ENCODE assay signal across 27 mouse cellular contexts in genomic region chr19:4102049-4102448, GRCm38 (mm10). TPM values are rescaled to one million over a fixed set of nuclear protein-coding genes. Genes with fewer than 3 reads are reported as not detected.
DNase-seq lines count a peak whose midpoint lies in the region; ATAC-seq lines count a peak whose summit lies in the region.
"Had no signal": no experiment of that assay in that cellular context is flagged by ENCODE, and none has a peak within 500 bp of the region (broad histone marks: within the 10 kb centered on the region; RNA-seq: fewer than 3 reads in every experiment).

No protein-coding gene starts in this region.

- no peaks in the 10 kb centered on the region for H3K9me3 ChIP-seq in hindbrain, embryonic 13.5 days
- H3K9me3 ChIP-seq in hindbrain, embryonic 10.5 days, result no peaks in the 10 kb centered on the region
- H3K9me3 ChIP-seq in forebrain, embryonic 15.5 days, result no peaks in the 10 kb centered on the region
- no peaks in the 10 kb centered on the region for H3K9me3 ChIP-seq in hindbrain, embryonic 16.5 days (ENCODE audit: control insufficient read depth, low read length)
- H3K9me3 ChIP-seq in neural tube, embryonic 13.5 days, result no peaks in the 10 kb centered on the region
- H3K9me3 ChIP-seq: embryonic facial prominence, embryonic 12.5 days; heart, embryonic 13.5 days; liver, embryonic 13.5 days had no signal

- H3K27ac ChIP-seq in hindbrain, embryonic 13.5 days, result no peak overlapping the region
- H3K27ac ChIP-seq in hindbrain, embryonic 10.5 days, result no peak overlapping the region
- no peak overlapping the region for H3K27ac ChIP-seq in forebrain, embryonic 15.5 days (replicated peaks)
- no peak overlapping the region for H3K27ac ChIP-seq in hindbrain, embryonic 16.5 days (ENCODE audit: low read depth, low read length)
- no peak overlapping the region for H3K27ac ChIP-seq in neural tube, embryonic 13.5 days (replicated peaks)
- H3K27ac ChIP-seq: embryonic facial prominence, embryonic 12.5 days; heart, embryonic 13.5 days; liver, embryonic 13.5 days had no signal

- peaks cover 32% of the 10 kb centered on the region for H3K27me3 ChIP-seq in hindbrain, embryonic 13.5 days
- peaks cover 55% of the 10 kb centered on the region for H3K27me3 ChIP-seq in hindbrain, embryonic 10.5 days (ENCODE audit: insufficient read depth, poor library complexity, severe bottlenecking)
- H3K27me3 ChIP-seq in forebrain, embryonic 15.5 days, result no peaks in the 10 kb centered on the region
- H3K27me3 ChIP-seq in hindbrain, embryonic 16.5 days (replicated peaks; ENCODE audit: control insufficient read depth, insufficient read depth, low read length), result no peaks in the 10 kb centered on the region
- H3K27me3 ChIP-seq in neural tube, embryonic 13.5 days, result peaks cover 16% of the 10 kb centered on the region

- no peak for ATAC-seq in hindbrain, embryonic 13.5 days (ENCODE audit: low FRiP score)
- ATAC-seq in forebrain, embryonic 15.5 days (replicated peaks), result no peak
- ATAC-seq in hindbrain, embryonic 16.5 days, result no peak
- no peak for ATAC-seq in neural tube, embryonic 13.5 days (ENCODE audit: low read depth)
- ATAC-seq in megakaryocyte progenitor cell, adult 5-6 weeks (replicated peaks; ENCODE audit: poor library complexity), result no peak
- ATAC-seq: intestine, postnatal 0 days had no signal

- no peak for DNase-seq in hindbrain, embryonic 10.5 days (ENCODE audit: low spot score)
- DNase-seq in spleen, postnatal 4 days (ENCODE audit: low spot score in 2 of 2), result no peak
- DNase-seq in adrenal gland, postnatal 4 days (ENCODE audit: low spot score in 2 of 2), result no peak
- DNase-seq: adrenal gland, postnatal 36 days; heart, postnatal 36 days; liver, embryonic 13.5 days; thymus, adult 18-20 months had no signal

- peaks cover 66% of the 10 kb centered on the region for H3K4me1 ChIP-seq in hindbrain, embryonic 13.5 days (replicated peaks)
- H3K4me1 ChIP-seq in hindbrain, embryonic 10.5 days (replicated peaks), result peaks cover 50% of the 10 kb centered on the region
- peaks cover 42% of the 10 kb centered on the region for H3K4me1 ChIP-seq in forebrain, embryonic 15.5 days
- peaks cover 42% of the 10 kb centered on the region for H3K4me1 ChIP-seq in hindbrain, embryonic 16.5 days (ENCODE audit: control insufficient read depth, insufficient read depth, low read depth, low read length)
- H3K4me1 ChIP-seq in neural tube, embryonic 13.5 days (replicated peaks), result peaks cover 62% of the 10 kb centered on the region

- peaks cover 23% of the 10 kb centered on the region for H3K36me3 ChIP-seq in hindbrain, embryonic 13.5 days
- H3K36me3 ChIP-seq in hindbrain, embryonic 10.5 days, result no peaks in the 10 kb centered on the region
- no peaks in the 10 kb centered on the region for H3K36me3 ChIP-seq in forebrain, embryonic 15.5 days
- peaks cover 8% of the 10 kb centered on the region; the same call in 1 of the 2 replicates for H3K36me3 ChIP-seq in hindbrain, embryonic 16.5 days (ENCODE audit: control insufficient read depth, insufficient read depth, low read length)
- H3K36me3 ChIP-seq in neural tube, embryonic 13.5 days, result peaks cover 20% of the 10 kb centered on the region
- H3K36me3 ChIP-seq: embryonic facial prominence, embryonic 12.5 days had no signal

- peak overlapping the region; percentile 53 for H3K4me3 ChIP-seq in hindbrain, embryonic 13.5 days
- H3K4me3 ChIP-seq in hindbrain, embryonic 10.5 days, result no peak overlapping the region
- no peak overlapping the region for H3K4me3 ChIP-seq in forebrain, embryonic 15.5 days
- peak overlapping the region; percentile 67; the same call in 1 of the 2 replicates for H3K4me3 ChIP-seq in hindbrain, embryonic 16.5 days (ENCODE audit: low read length)
- H3K4me3 ChIP-seq in neural tube, embryonic 13.5 days, result peak overlapping the region; percentile 60

- 85% methylated on average over 2 of the region's 2 CpGs for WGBS in hindbrain, embryonic 13.5 days
- WGBS in hindbrain, embryonic 10.5 days, result 72% methylated on average over 2 of the region's 2 CpGs
- WGBS in forebrain, embryonic 15.5 days, result 96% methylated on average over 2 of the region's 2 CpGs
- 75% methylated on average over 2 of the region's 2 CpGs for WGBS in hindbrain, embryonic 16.5 days
- WGBS in neural tube, embryonic 13.5 days, result 88% methylated on average over 2 of the region's 2 CpGs

- H3K4me2 ChIP-seq in hindbrain, embryonic 13.5 days, result peak overlapping the region; percentile 69
- no peak overlapping the region for H3K4me2 ChIP-seq in forebrain, embryonic 15.5 days (replicated peaks)
- H3K4me2 ChIP-seq in hindbrain, embryonic 16.5 days (ENCODE audit: low read length), result peak overlapping the region; percentile 78
- H3K4me2 ChIP-seq in neural tube, embryonic 13.5 days, result peak overlapping the region; percentile 85

- H3K9ac ChIP-seq in hindbrain, embryonic 13.5 days, result peak overlapping the region; percentile 83
- H3K9ac ChIP-seq in forebrain, embryonic 15.5 days (replicated peaks), result peak overlapping the region; percentile 55; the same call in 1 of the 2 replicates
- no peak overlapping the region for H3K9ac ChIP-seq in hindbrain, embryonic 16.5 days (ENCODE audit: low read depth, low read length)
- no peak overlapping the region for H3K9ac ChIP-seq in neural tube, embryonic 13.5 days
- H3K9ac ChIP-seq: embryonic facial prominence, embryonic 12.5 days; liver, embryonic 13.5 days had no signal

RNA-seq across cellular contexts. Expression of gene Pitpnm1, which starts 2.3 kb away (rescaled TPM):
- 43.3 and 48.5 TPM in 2 replicates for polyA plus RNA-seq in hindbrain, embryonic 13.5 days (2015; fragmentation: Nextera tagmentation; extraction: Ambion mirVana)
- polyA plus RNA-seq in hindbrain, embryonic 10.5 days (2016; fragmentation: Nextera tagmentation; extraction: Ambion mirVana), result 8.5 and 19.9 TPM in 2 replicates
- 40.7 and 47.2 TPM in 2 replicates for polyA plus RNA-seq in forebrain, embryonic 15.5 days (2015; fragmentation: Nextera tagmentation; extraction: Ambion mirVana)
- polyA plus RNA-seq in hindbrain, embryonic 16.5 days (2015; fragmentation: Nextera tagmentation; extraction: Ambion mirVana), result 87.3 and 91.9 TPM in 2 replicates
- 37.0 and 37.8 TPM in 2 replicates for polyA plus RNA-seq in neural tube, embryonic 13.5 days (2015; fragmentation: Nextera tagmentation; extraction: Ambion mirVana)
- 10 to 100 TPM; 51.6 to 65.0 TPM for total RNA-seq in adrenal gland, postnatal 4 days (2021)
- 7.8 and 11.2 TPM in 2 replicates for total RNA-seq in megakaryocyte progenitor cell, adult 5-6 weeks (2015)
- total RNA-seq in megakaryocyte progenitor cell, adult 5-6 weeks (2017), result 6.8 and 17.2 TPM in 2 replicates

RNA-seq across cellular contexts. Expression of gene Cdk2ap2, which starts 5.1 kb away (rescaled TPM):
- 79.8 and 81.0 TPM in 2 replicates for polyA plus RNA-seq in hindbrain, embryonic 13.5 days (2015; fragmentation: Nextera tagmentation; extraction: Ambion mirVana)
- polyA plus RNA-seq in hindbrain, embryonic 10.5 days (2016; fragmentation: Nextera tagmentation; extraction: Ambion mirVana), result 90.5 and 93.3 TPM in 2 replicates
- 82.1 and 83.2 TPM in 2 replicates for polyA plus RNA-seq in forebrain, embryonic 15.5 days (2015; fragmentation: Nextera tagmentation; extraction: Ambion mirVana)
- polyA plus RNA-seq in hindbrain, embryonic 16.5 days (2015; fragmentation: Nextera tagmentation; extraction: Ambion mirVana), result 85.4 and 86.4 TPM in 2 replicates
- polyA plus RNA-seq in neural tube, embryonic 13.5 days (2015; fragmentation: Nextera tagmentation; extraction: Ambion mirVana), result 82.6 and 86.4 TPM in 2 replicates
- total RNA-seq in adrenal gland, postnatal 4 days (2021), result 10 to 100 TPM; 45.8 to 47.3 TPM
- total RNA-seq in megakaryocyte progenitor cell, adult 5-6 weeks (2015), result 112 and 126 TPM in 2 replicates
- total RNA-seq in megakaryocyte progenitor cell, adult 5-6 weeks (2017), result 24.2 and 44.8 TPM in 2 replicates

RNA-seq across cellular contexts. Expression of gene Cabp2, which starts 20.7 kb away (rescaled TPM):
- not detected in 2 replicates for polyA plus RNA-seq in hindbrain, embryonic 13.5 days (2015; fragmentation: Nextera tagmentation; extraction: Ambion mirVana)
- not detected in 2 replicates for polyA plus RNA-seq in hindbrain, embryonic 10.5 days (2016; fragmentation: Nextera tagmentation; extraction: Ambion mirVana)
- polyA plus RNA-seq in forebrain, embryonic 15.5 days (2015; fragmentation: Nextera tagmentation; extraction: Ambion mirVana), result not detected in 2 replicates
- polyA plus RNA-seq in hindbrain, embryonic 16.5 days (2015; fragmentation: Nextera tagmentation; extraction: Ambion mirVana), result not detected in 2 replicates
- not detected in 2 replicates for polyA plus RNA-seq in neural tube, embryonic 13.5 days (2015; fragmentation: Nextera tagmentation; extraction: Ambion mirVana)
- total RNA-seq in adrenal gland, postnatal 4 days (2021), result 1 to 10 TPM in 1 of 2 experiments, not detected in 1; 1.2 TPM
- not detected in 2 replicates for total RNA-seq in megakaryocyte progenitor cell, adult 5-6 weeks (2015)
- total RNA-seq in megakaryocyte progenitor cell, adult 5-6 weeks (2017), result not detected in 2 replicates
- total RNA-seq: adrenal gland, postnatal 36 days; common myeloid progenitor, adult 5-6 weeks; ES-E14; heart, postnatal 36 days; layer of hippocampus, adult 8-10 months; left cerebral cortex, adult 2 months had no signal
- polyA plus RNA-seq: gonadal fat pad, adult 2 months; heart, embryonic 13.5 days; intestine, postnatal 0 days; limb, embryonic 11.5 days; lung, embryonic 16.5 days; neural tube, embryonic 11.5 days; small intestine, adult 2 months; stomach, embryonic 14.5 days; urinary bladder, adult 2 months had no signal

RNA-seq across cellular contexts. Expression of gene Aip, which starts 23.6 kb away (rescaled TPM):
- polyA plus RNA-seq in hindbrain, embryonic 13.5 days (2015; fragmentation: Nextera tagmentation; extraction: Ambion mirVana), result 90.3 and 91.7 TPM in 2 replicates
- polyA plus RNA-seq in hindbrain, embryonic 10.5 days (2016; fragmentation: Nextera tagmentation; extraction: Ambion mirVana), result 65.8 and 73.9 TPM in 2 replicates
- 90.1 and 92.5 TPM in 2 replicates for polyA plus RNA-seq in forebrain, embryonic 15.5 days (2015; fragmentation: Nextera tagmentation; extraction: Ambion mirVana)
- 109 and 113 TPM in 2 replicates for polyA plus RNA-seq in hindbrain, embryonic 16.5 days (2015; fragmentation: Nextera tagmentation; extraction: Ambion mirVana)
- polyA plus RNA-seq in neural tube, embryonic 13.5 days (2015; fragmentation: Nextera tagmentation; extraction: Ambion mirVana), result 92.4 and 94.0 TPM in 2 replicates
- total RNA-seq in adrenal gland, postnatal 4 days (2021), result 10 to 100 TPM; 86.1 to 88.5 TPM
- 61.9 and 66.4 TPM in 2 replicates for total RNA-seq in megakaryocyte progenitor cell, adult 5-6 weeks (2015)
- 24.4 and 31.1 TPM in 2 replicates for total RNA-seq in megakaryocyte progenitor cell, adult 5-6 weeks (2017)

RNA-seq across cellular contexts. Expression of gene Gpr152, which starts 37.5 kb away (rescaled TPM):
- polyA plus RNA-seq in hindbrain, embryonic 13.5 days (2015; fragmentation: Nextera tagmentation; extraction: Ambion mirVana), result not detected in 2 replicates
- polyA plus RNA-seq in hindbrain, embryonic 10.5 days (2016; fragmentation: Nextera tagmentation; extraction: Ambion mirVana), result not detected in 2 replicates
- not detected in 2 replicates for polyA plus RNA-seq in forebrain, embryonic 15.5 days (2015; fragmentation: Nextera tagmentation; extraction: Ambion mirVana)
- not detected in 2 replicates for polyA plus RNA-seq in hindbrain, embryonic 16.5 days (2015; fragmentation: Nextera tagmentation; extraction: Ambion mirVana)
- polyA plus RNA-seq in neural tube, embryonic 13.5 days (2015; fragmentation: Nextera tagmentation; extraction: Ambion mirVana), result not detected in 2 replicates
- total RNA-seq in adrenal gland, postnatal 4 days (2021), result under 1 TPM; 0.08 to 0.14 TPM
- total RNA-seq in megakaryocyte progenitor cell, adult 5-6 weeks (2015), result not detected in 2 replicates
- 0.10 TPM in 1 of 2 replicates, not detected in the other for total RNA-seq in megakaryocyte progenitor cell, adult 5-6 weeks (2017)
- total RNA-seq: common myeloid progenitor, adult 5-6 weeks; heart, postnatal 36 days; left cerebral cortex, adult 2 months had no signal
- polyA plus RNA-seq: embryonic facial prominence, embryonic 12.5 days; heart, embryonic 13.5 days; intestine, postnatal 0 days; kidney, embryonic 16.5 days; limb, embryonic 11.5 days; liver, embryonic 13.5 days; lung, embryonic 16.5 days; neural tube, embryonic 11.5 days; stomach, embryonic 14.5 days had no signal

Comparison
In these comparisons a context has a peak if more than half of its experiments do, and no peak if none do; other contexts are left out.
1. H3K4me3 ChIP-seq: peak in hindbrain, embryonic 13.5 days (single experiment), hindbrain, embryonic 16.5 days (single experiment) and neural tube, embryonic 13.5 days (single experiment); none in hindbrain, embryonic 10.5 days (single experiment) and forebrain, embryonic 15.5 days (single experiment).
2. H3K9ac ChIP-seq: peak in hindbrain, embryonic 13.5 days (single experiment) and forebrain, embryonic 15.5 days (single experiment); none in hindbrain, embryonic 16.5 days (single experiment) and neural tube, embryonic 13.5 days (single experiment).